Mouse (Mus musculus) hindbrain, embryonic 10.5 days (tissue): ENCODE data around the gene Fbxw15. TPM values are rescaled to one million over a fixed set of nuclear protein-coding genes. Genes with fewer than 3 reads are reported as not detected.
"Not testable (repeated sequence)": the region's sequence is repeated elsewhere in the genome, so short reads cannot be mapped to it uniquely, and the experiment has no call there.

Experiments used
- DNase-seq: peaks from one replicate; pipeline ENCODE4 v3.0.0-alpha.2; 2017; ENCODE audit warnings: low spot score
- H3K27ac ChIP-seq: fragments of 300-500 bp; sonication (generic); 2 replicates; pipeline ENCODE4 v1.5.1; 2016; ENCODE audit warnings: mild to moderate bottlenecking, moderate library complexity
- H3K27me3 ChIP-seq: fragments of 300-500 bp; sonication (generic); 2 replicates; pipeline ENCODE4 v1.6.1; 2016; ENCODE audit warnings: mild to moderate bottlenecking; ENCODE audit not compliant: poor library complexity, insufficient read depth, severe bottlenecking
- H3K36me3 ChIP-seq: fragments of 300-500 bp; sonication (generic); 2 replicates; pipeline ENCODE4 v1.6.1; 2016; ENCODE audit warnings: mild to moderate bottlenecking, moderate library complexity
- H3K4me1 ChIP-seq: fragments of 300-500 bp; sonication (generic); replicated peaks from 2 replicates; pipeline ENCODE4 v1.6.1; 2016; ENCODE audit warnings: mild to moderate bottlenecking
- H3K4me3 ChIP-seq: fragments of 300-500 bp; sonication (generic); 2 replicates; pipeline ENCODE4 v1.5.1; 2016; ENCODE audit warnings: mild to moderate bottlenecking, moderate library complexity
- H3K9me3 ChIP-seq: fragments of 300-500 bp; sonication (generic); 2 replicates; pipeline ENCODE4 v1.6.1; 2016; ENCODE audit warnings: mild to moderate bottlenecking, moderate library complexity
- WGBS: fragments of 180-500 bp; shearing (Covaris S2); methylation state at CpG from one replicate; pipeline ENCODE4 v1.1.7; 2016; 5-methylcytosine and 5-hydroxymethylcytosine counted together
- polyA plus RNA-seq: library from polyadenylated mRNA; unstranded; fragments of >200 nt; fragmentation: Nextera tagmentation; extraction: Ambion mirVana; gene quantifications from 2 replicates; pipeline ENCODE4 v1.2.1, GENCODE M21; 2016

The Fbxw15 gene
- not detected in 2 replicates for polyA plus RNA-seq

GRCm38 (mm10) chr9:109568162-109568561 lies at the start of gene Fbxw15:
Gene Fbxw15 (minus strand): TSS chr9:109568262.
- not testable (repeated sequence) for H3K27ac ChIP-seq, H3K4me1 ChIP-seq, H3K27me3 ChIP-seq, H3K4me3 ChIP-seq, H3K36me3 ChIP-seq, DNase-seq, H3K9me3 ChIP-seq
- WGBS = 90% methylated on average over 4 of the region's 4 CpGs

GRCm38 (mm10) chr9:109606837-109607236 lies 38.8 kb upstream of the Fbxw15 start:
- not testable (repeated sequence) for H3K36me3 ChIP-seq, H3K27ac ChIP-seq, H3K4me3 ChIP-seq, H3K4me1 ChIP-seq, H3K27me3 ChIP-seq, H3K9me3 ChIP-seq
- WGBS = 42% methylated on average over 5 of the region's 5 CpGs
- peak; percentile 24 for DNase-seq

- not testable (repeated sequence) for H3K4me1 ChIP-seq
- 63% methylated on average over 2 of the region's 2 CpGs for WGBS
Measured at GRCm38 (mm10) chr9:109602128-109602527, 34.1 kb upstream of the Fbxw15 start.

GRCm38 (mm10) chr9:109597226-109597625 lies 29.2 kb upstream of the Fbxw15 start:
- no peak for DNase-seq
- Histone ChIP-seq H3K27me3 (no peaks in the 10 kb centered on the region), H3K9me3 (no peaks in the 10 kb centered on the region; the same call in 1 of the 2 replicates), H3K4me3 (no peak overlapping the region), H3K27ac (no peak overlapping the region), H3K36me3 (no peaks in the 10 kb centered on the region), H3K4me1 (no peaks in the 10 kb centered on the region)

More at GRCm38 (mm10) chr9:109602128-109602527, 34.1 kb upstream of the Fbxw15 start:
- H3K36me3 ChIP-seq, H3K27ac ChIP-seq, DNase-seq, H3K27me3 ChIP-seq, H3K9me3 ChIP-seq, H3K4me3 ChIP-seq: not testable (repeated sequence)

- no peak for DNase-seq
- Histone ChIP-seq H3K27ac (no peak overlapping the region), H3K9me3 (no peaks in the 10 kb centered on the region; the same call in 1 of the 2 replicates), H3K36me3 (no peaks in the 10 kb centered on the region), H3K27me3 (no peaks in the 10 kb centered on the region), H3K4me1 (no peaks in the 10 kb centered on the region), H3K4me3 (no peak overlapping the region)
- WGBS = 84% methylated on average over 2 of the region's 2 CpGs
Measured at GRCm38 (mm10) chr9:109594866-109595265, 26.8 kb upstream of the Fbxw15 start.

GRCm38 (mm10) chr9:109565546-109565945 lies 2.5 kb downstream of the Fbxw15 start:
- H3K27ac ChIP-seq = no peak overlapping the region
- H3K36me3 ChIP-seq = no peaks in the 10 kb centered on the region
- no peak overlapping the region for H3K4me3 ChIP-seq
- H3K4me1 ChIP-seq = no peaks in the 10 kb centered on the region
- 76% methylated on average over 1 of the region's 1 CpGs for WGBS
- DNase-seq = no peak
- H3K9me3 ChIP-seq = no peaks in the 10 kb centered on the region
- no peaks in the 10 kb centered on the region for H3K27me3 ChIP-seq

GRCm38 (mm10) chr9:109562106-109562505 lies 6.0 kb downstream of the Fbxw15 start:
- H3K36me3 ChIP-seq, DNase-seq, H3K4me3 ChIP-seq, H3K27me3 ChIP-seq, H3K4me1 ChIP-seq, H3K9me3 ChIP-seq, H3K27ac ChIP-seq: not testable (repeated sequence)

- WGBS = 75% methylated on average over 3 of the region's 3 CpGs
- no peaks in the 10 kb centered on the region for H3K9me3 ChIP-seq
- DNase-seq = no peak
- H3K27ac ChIP-seq = no peak overlapping the region
- H3K4me1 ChIP-seq = no peaks in the 10 kb centered on the region
- H3K27me3 ChIP-seq = no peaks in the 10 kb centered on the region
- H3K36me3 ChIP-seq = no peaks in the 10 kb centered on the region
- H3K4me3 ChIP-seq = no peak overlapping the region
Measured at GRCm38 (mm10) chr9:109552483-109552882, 15.6 kb downstream of the Fbxw15 start.

- WGBS = 17% methylated on average over 2 of the region's 2 CpGs
- not testable (repeated sequence) for H3K4me1 ChIP-seq
Measured at GRCm38 (mm10) chr9:109549666-109550065, 18.4 kb downstream of the Fbxw15 start.

GRCm38 (mm10) chr9:109523385-109524064 lies 44.5 kb downstream of the Fbxw15 start:
- WGBS = 84% methylated on average over 5 of the region's 5 CpGs
- no peaks in the 10 kb centered on the region for H3K36me3 ChIP-seq
- H3K4me3 ChIP-seq = no peak overlapping the region
- no peak for DNase-seq
- H3K27me3 ChIP-seq = no peaks in the 10 kb centered on the region
- H3K9me3 ChIP-seq = no peaks in the 10 kb centered on the region
- H3K27ac ChIP-seq = no peak overlapping the region
- H3K4me1 ChIP-seq = no peaks in the 10 kb centered on the region

More at GRCm38 (mm10) chr9:109549666-109550065, 18.4 kb downstream of the Fbxw15 start:
- not testable (repeated sequence) for H3K27ac ChIP-seq, H3K36me3 ChIP-seq, H3K9me3 ChIP-seq, H3K27me3 ChIP-seq, H3K4me3 ChIP-seq, DNase-seq

Other genes with a start within 250 kb of the Fbxw15 start
- gene Fbxw28, start 228.6 kb downstream of the Fbxw15 start, polyA plus RNA-seq = not detected in 2 replicates
- gene Fbxw22, start 164.0 kb downstream of the Fbxw15 start, polyA plus RNA-seq = not detected in 2 replicates
- not detected in 2 replicates for gene Fbxw16, start 119.1 kb downstream of the Fbxw15 start, polyA plus RNA-seq
- gene Fbxw19, start 72.4 kb downstream of the Fbxw15 start, polyA plus RNA-seq = not detected in 2 replicates
- gene Fbxw24, start 57.8 kb upstream of the Fbxw15 start, polyA plus RNA-seq = not detected in 2 replicates
- not detected in 2 replicates for gene Fbxw25, start 96.4 kb upstream of the Fbxw15 start, polyA plus RNA-seq
- gene Fbxw18, start 134.4 kb upstream of the Fbxw15 start, polyA plus RNA-seq = 0.33 TPM in 1 of 2 replicates, not detected in the other
- gene Fbxw26, start 177.8 kb upstream of the Fbxw15 start, polyA plus RNA-seq = 0.13 TPM in 1 of 2 replicates, not detected in the other
- not detected in 2 replicates for gene Fbxw27, start 222.4 kb upstream of the Fbxw15 start, polyA plus RNA-seq
- not detected in 2 replicates for gene Spink8, start 244.0 kb upstream of the Fbxw15 start, polyA plus RNA-seq